Mouse (Mus musculus) 3134 (cell line): Measurements from ENCODE around the gene Efna5.

Experiments used
- DNase-seq: peaks from one replicate; pipeline ENCODE4 v3.0.0-alpha.2; 2011; ENCODE audit warnings: low spot score; ENCODE audit not compliant: insufficient read length; ENCODE audit errors: extremely low read depth

The Efna5 gene

GRCm38 (mm10) chr17:62622481-62622880 lies 258.6 kb downstream of the Efna5 start:
- DNase-seq: no peak

DNA sequence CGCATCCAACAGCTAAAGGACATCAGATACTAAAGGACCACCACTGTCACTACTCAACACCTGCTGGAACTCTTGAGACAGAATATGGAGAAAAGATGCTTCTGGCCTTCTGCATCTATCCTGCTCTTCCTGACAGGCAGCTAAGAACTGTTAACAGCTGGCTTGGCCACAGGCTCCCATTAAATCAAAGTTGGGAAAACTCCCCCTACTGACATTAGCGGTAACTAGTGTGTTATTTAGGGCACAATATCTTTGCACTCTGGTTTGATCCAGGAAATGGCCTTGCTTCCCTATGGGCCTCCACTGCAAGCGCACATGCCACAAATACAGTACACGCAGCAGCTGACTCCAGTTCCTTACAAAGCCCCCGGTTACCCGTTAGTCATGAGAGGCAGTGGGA lies 266.0 kb downstream of the Efna5 start:
- DNase-seq: no peak

GRCm38 (mm10) chr17:62614708-62615107 lies 266.4 kb downstream of the Efna5 start:
- DNase-seq: no peak

- DNase-seq: no peak
These were observed 266.9 kb downstream of the Efna5 start for GRCm38 (mm10) chr17:62614237-62614636.

GRCm38 (mm10) chr17:62613232-62613631 lies 267.9 kb downstream of the Efna5 start:
- no peak for DNase-seq

DNA sequence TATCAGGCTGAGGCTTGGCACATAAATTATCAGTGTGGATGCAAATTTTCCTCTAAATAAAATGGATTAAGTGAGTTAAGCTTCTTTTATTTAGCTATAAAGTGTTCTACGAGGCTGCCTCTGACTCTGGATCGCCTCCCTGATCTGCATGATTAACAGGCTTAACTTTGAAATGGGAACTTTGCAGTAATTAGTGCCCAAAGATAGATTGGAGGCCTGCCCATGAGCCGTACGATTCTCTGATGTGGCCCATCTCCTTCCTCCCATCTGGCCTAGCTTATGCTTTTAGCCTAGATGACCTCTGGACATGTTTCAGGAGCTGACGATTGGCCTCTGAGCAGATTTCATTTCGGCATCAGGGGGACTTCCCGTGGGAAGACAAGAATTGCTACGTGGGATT lies 273.0 kb downstream of the Efna5 start:
- DNase-seq: no peak

DNA sequence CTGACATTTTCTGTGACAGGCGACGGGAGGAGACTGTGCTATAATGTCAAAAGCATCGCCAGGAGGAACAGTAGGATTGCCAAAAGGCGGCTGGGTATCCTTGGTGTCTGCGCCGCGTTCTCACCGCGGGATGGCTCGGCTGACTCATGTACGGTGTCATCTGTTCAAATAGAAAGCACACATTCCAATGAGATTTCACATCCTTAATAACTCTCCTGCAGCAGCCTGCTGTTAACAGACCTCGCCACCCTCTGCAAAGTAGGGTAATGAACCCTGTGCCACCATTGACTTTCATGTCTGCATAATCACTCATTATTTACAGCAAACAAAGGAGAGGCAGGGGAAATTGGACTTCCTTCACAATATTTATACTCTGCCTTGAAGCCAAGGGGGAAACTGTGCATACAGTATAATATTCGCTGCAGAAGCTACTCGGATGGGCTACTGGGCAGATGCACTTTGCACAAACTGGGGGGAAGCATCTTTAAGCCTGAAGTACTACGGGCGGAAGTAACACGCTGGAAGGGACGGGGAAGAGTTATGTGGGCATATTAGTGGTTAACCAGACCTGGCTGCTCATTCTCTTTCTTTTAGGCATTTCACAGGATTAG lies 273.7 kb downstream of the Efna5 start:
- peak; percentile 77 for DNase-seq

GRCm38 (mm10) chr17:62606681-62607080 lies 274.4 kb downstream of the Efna5 start:
- DNase-seq: peak; percentile 7

DNA sequence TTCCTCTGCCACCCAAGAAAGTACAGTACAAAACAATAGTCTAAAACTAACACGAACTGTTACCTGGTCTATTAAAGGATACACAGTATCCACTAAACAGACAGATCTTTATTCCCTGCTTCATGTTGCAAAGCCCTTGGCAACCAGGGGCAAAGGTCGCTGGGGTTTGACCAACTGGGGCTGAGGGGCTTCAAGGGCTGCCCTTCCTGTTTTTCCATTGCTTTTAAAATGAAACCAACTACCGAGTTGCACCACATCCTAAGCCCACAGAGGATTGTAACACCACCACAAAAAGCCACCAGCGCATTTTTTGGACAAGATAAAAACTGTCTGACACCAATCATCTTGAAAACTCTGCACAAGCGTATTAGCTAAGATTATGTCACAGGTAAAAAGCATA lies 276.8 kb downstream of the Efna5 start:
- DNase-seq: no peak

DNA sequence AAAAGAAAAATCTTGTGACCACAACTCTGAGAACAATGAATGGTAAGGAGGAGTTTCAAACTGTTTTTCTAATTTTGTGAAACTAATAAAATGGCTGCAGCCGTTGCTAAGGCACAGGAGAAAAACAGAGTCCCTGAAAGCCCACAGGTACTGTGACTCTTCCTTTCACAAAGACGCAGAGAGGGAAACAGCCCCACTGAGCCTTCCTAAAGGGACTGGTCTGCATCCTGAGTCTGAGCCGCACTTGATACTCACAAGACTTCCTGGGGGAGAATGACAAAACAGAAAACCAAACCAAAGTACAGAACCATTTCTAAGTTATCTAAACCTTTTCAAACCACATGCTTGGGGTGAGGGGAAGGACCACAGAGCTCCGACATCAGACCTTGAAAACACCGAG lies 277.5 kb downstream of the Efna5 start:
- DNase-seq: no peak

- DNase-seq: peak; percentile 28
These were observed 282.2 kb downstream of the Efna5 start for GRCm38 (mm10) chr17:62598716-62599490.

- no peak for DNase-seq
These were observed 288.6 kb downstream of the Efna5 start for GRCm38 (mm10) chr17:62592436-62593074.

DNA sequence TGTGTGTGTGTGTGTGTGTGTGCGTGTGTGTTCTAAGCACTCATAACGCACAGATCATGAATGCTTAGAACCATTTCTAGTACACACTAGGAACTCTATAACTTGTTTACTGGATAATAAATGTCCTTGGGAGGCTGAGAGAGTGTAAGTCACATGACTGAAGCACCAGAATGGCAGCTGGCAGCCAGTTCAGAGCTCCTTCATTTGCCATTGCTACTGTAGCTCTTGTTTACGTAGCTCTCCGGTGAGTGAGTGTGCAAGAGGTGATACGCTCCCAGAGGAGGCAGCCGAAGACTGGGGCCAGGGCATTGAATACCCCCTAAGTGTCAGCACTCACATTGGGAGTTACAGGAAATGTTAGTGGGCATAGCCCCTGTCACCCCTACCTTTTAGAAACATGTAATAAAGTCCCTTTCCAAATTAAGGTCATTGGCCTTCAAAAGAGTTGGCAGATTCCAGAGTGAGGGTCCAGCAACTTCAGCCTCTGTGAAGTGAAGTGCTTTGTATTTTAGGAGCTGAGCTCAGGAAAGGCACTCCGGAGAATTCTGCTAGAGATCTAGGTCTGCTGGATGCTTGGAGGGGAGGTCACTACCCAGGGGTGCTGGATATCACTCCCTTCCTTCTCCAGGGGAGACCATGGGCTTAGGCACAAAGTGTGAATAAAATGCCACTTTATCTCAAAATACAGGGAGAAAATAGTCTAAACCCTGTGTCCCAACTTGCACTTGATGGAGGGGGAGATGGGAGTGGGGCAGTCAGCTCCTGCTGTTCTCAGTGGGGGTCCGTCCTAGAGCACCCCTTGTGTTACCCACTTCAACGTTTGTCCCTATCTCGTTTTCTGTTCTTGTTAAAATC lies 289.3 kb downstream of the Efna5 start:
- DNase-seq: no peak

- no peak for DNase-seq
These were observed 290.2 kb downstream of the Efna5 start for GRCm38 (mm10) chr17:62590685-62591460.

DNA sequence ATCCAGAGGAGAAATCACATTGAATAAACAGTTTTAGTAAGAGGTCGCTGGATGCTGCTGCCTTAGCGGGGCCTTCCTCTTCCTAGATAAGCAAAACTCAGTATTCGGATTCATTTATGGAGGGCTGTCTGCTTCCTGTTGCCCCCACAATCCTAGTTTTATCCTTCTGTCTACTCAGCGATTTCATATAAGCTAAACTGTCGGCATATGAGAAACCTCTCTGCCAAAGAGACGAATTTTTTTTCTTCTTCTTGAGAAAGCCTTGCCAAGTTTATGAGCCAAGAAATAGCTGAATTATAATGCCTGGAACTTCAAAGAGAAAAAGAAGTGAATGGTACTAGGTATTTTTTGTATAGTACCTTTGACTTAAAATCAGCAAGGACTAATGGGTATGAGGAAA lies 301.0 kb downstream of the Efna5 start:
- no peak for DNase-seq

DNA sequence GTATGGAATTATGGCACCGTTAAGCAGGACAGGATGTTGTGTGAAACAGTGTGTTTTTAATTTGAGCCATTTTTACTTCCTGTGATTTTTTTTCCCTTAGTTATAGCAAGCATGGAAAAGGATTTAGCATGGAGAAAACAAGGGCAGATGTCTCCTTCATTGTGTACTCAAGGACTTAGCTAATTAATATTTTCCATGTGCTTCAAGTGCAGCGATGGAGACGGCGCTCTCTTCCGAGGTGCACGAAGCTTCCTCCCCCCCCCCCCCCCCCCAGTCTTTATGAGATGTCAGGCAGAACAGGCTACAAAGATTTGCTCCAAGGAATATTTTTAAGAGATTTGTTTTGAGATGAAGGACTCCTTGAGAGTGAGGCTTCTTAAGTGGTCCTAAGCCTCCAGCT lies 301.5 kb downstream of the Efna5 start:
- DNase-seq: no peak

- no peak for DNase-seq
These were observed 306.4 kb downstream of the Efna5 start for GRCm38 (mm10) chr17:62574499-62575265.

- no peak for DNase-seq
These were observed 311.0 kb downstream of the Efna5 start for GRCm38 (mm10) chr17:62570101-62570500.

- DNase-seq: no peak
These were observed 313.1 kb downstream of the Efna5 start for GRCm38 (mm10) chr17:62568019-62568418.

- DNase-seq: no peak
These were observed 315.5 kb downstream of the Efna5 start for GRCm38 (mm10) chr17:62565632-62566031.
